Comparison of ENCODE assay signal across 8 mouse cellular contexts in genomic region chr10:45916928-45917327, GRCm38 (mm10).
DNase-seq lines count a peak whose midpoint lies in the region.

No protein-coding gene starts in this region.

- peak; percentile 5 for DNase-seq in adrenal gland, postnatal 10 days
- DNase-seq in adrenal gland, postnatal 25 days = no peak
- peak; percentile 15 for DNase-seq in kidney, postnatal 14 days
- DNase-seq in kidney, postnatal 10 days = no peak
- peak; percentile 17 to 18 for DNase-seq in B cell, adult 2 months
- peak; percentile 42 for DNase-seq in embryo, embryonic 9.5 days (ENCODE audit: extremely low spot score)
- no peak for DNase-seq in urinary bladder, postnatal 25 days (ENCODE audit: low spot score)
- no peak for DNase-seq in natural killer cell, adult 2 months (ENCODE audit: low spot score in 2 of 2)

Comparison
In these comparisons a context has a peak if more than half of its experiments do, and no peak if none do; other contexts are left out.
1. DNase-seq: peak in adrenal gland, postnatal 10 days (single experiment), kidney, postnatal 14 days (single experiment), B cell, adult 2 months (2 of 2) and embryo, embryonic 9.5 days (single experiment); none in adrenal gland, postnatal 25 days (single experiment), kidney, postnatal 10 days (single experiment), urinary bladder, postnatal 25 days (single experiment) and natural killer cell, adult 2 months (0 of 2).